Comparison of ENCODE assay signal across 26 mouse cellular contexts in the genomic region with DNA sequence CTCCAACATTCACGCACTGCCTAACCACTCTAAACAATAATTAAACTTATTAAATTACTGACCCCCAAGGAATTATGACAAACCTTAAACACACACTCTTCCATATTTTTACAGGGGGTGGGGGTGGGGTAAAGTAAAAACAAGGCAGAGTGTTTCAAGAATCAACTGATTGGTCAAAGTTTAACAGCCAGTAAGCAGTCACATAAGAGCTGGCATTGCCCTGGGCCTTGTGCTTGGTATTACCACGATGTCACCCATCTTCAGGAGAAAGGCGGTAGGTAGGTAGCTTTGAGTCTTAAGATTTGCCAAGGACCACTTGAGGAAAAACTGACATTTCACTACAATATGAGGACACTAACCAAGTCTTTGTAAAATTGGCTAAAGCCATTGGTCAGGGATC.
"Had no signal": no experiment of that assay in that cellular context is flagged by ENCODE, and none has a peak within 500 bp of the region (broad histone marks: within the 10 kb centered on the region; RNA-seq: fewer than 3 reads in every experiment).

No protein-coding gene starts in this region.

- H3K4me3 ChIP-seq: gastrocnemius, adult 2 months; heart, embryonic 10.5 days; heart, embryonic 12.5 days; hindbrain, embryonic 10.5 days; hindbrain, embryonic 12.5 days; intestine, embryonic 15.5 days; layer of hippocampus, adult 2 months; left cerebral cortex, adult 2 months; limb, embryonic 10.5 days; limb, embryonic 12.5 days; liver, embryonic 13.5 days; liver, embryonic 15.5 days had no signal

- H3K27me3 ChIP-seq: heart, embryonic 12.5 days; hindbrain, embryonic 12.5 days; intestine, embryonic 15.5 days; liver, embryonic 13.5 days; liver, embryonic 15.5 days had no signal

- DNase-seq: gastrocnemius, adult 2 months; gastrocnemius, postnatal 10 days; gastrocnemius, postnatal 25 days; heart, adult 18-20 months; heart, postnatal 10 days; heart, postnatal 4 days; liver; liver, embryonic 13.5 days; liver, postnatal 0 days had no signal

- H3K27ac ChIP-seq: gastrocnemius, adult 2 months; heart, embryonic 10.5 days; hindbrain, embryonic 10.5 days; hindbrain, embryonic 12.5 days; hindbrain, embryonic 14.5 days; intestine, embryonic 15.5 days; kidney, postnatal 0 days; layer of hippocampus, adult 2 months; left cerebral cortex, adult 2 months; limb, embryonic 10.5 days; limb, embryonic 12.5 days; liver, embryonic 13.5 days; liver, embryonic 15.5 days had no signal

- ATAC-seq: forebrain, embryonic 16.5 days; hindbrain, embryonic 16.5 days; inflammation-experienced regulatory T-cells, adult 6 months; intestine, embryonic 15.5 days; intestine, postnatal 0 days; liver, postnatal 0 days had no signal

- H3K9me3 ChIP-seq: heart, embryonic 10.5 days; heart, embryonic 12.5 days; hindbrain, embryonic 10.5 days; hindbrain, embryonic 12.5 days; intestine, embryonic 15.5 days; limb, embryonic 10.5 days; limb, embryonic 12.5 days; liver, embryonic 13.5 days; liver, embryonic 15.5 days had no signal

- H3K4me2 ChIP-seq: heart, embryonic 12.5 days; hindbrain, embryonic 12.5 days; hindbrain, embryonic 14.5 days; intestine, embryonic 15.5 days; limb, embryonic 12.5 days; liver, embryonic 11.5 days; liver, embryonic 13.5 days; liver, embryonic 15.5 days had no signal

- H3K9ac ChIP-seq: heart, embryonic 12.5 days; hindbrain, embryonic 12.5 days; hindbrain, embryonic 14.5 days; intestine, embryonic 15.5 days; limb, embryonic 12.5 days; liver, embryonic 13.5 days; liver, embryonic 15.5 days; liver, postnatal 0 days had no signal

- H3K36me3 ChIP-seq: hindbrain, embryonic 12.5 days; intestine, embryonic 15.5 days; limb, embryonic 10.5 days; liver, embryonic 13.5 days; liver, embryonic 15.5 days had no signal
